Mouse (Mus musculus) neural tube, embryonic 12.5 days (tissue): Measurements from ENCODE around the gene Pik3cd. TPM values are rescaled to one million over a fixed set of nuclear protein-coding genes. Genes with fewer than 3 reads are reported as not detected.

Experiments used
- ATAC-seq: fragments of 200-750 bp; cut with Nextera tagmentation; 2 replicates; pipeline ENCODE4 v1.8.0; 2017; ENCODE audit warnings: low read depth, mild to moderate bottlenecking, moderate TSS enrichment, moderate library complexity; ENCODE audit not compliant: low FRiP score
- H3K27ac ChIP-seq: fragments of 300-500 bp; sonication (generic); 2 replicates; pipeline ENCODE4 v1.5.1; 2016
- H3K27me3 ChIP-seq: fragments of 300-500 bp; sonication (generic); replicated peaks from 2 replicates; pipeline ENCODE4 v1.6.1; 2016; ENCODE audit warnings: mild to moderate bottlenecking
- H3K36me3 ChIP-seq: fragments of 300-500 bp; sonication (generic); 2 replicates; pipeline ENCODE4 v1.6.1; 2016; ENCODE audit warnings: mild to moderate bottlenecking
- H3K4me1 ChIP-seq: fragments of 300-500 bp; sonication (generic); 2 replicates; pipeline ENCODE4 v1.6.1; 2016
- H3K4me2 ChIP-seq: fragments of 300-500 bp; sonication (generic); replicated peaks from 2 replicates; pipeline ENCODE4 v1.6.1; 2016; ENCODE audit warnings: mild to moderate bottlenecking
- H3K4me3 ChIP-seq: fragments of 300-500 bp; sonication (generic); 2 replicates; pipeline ENCODE4 v1.5.1; 2016
- H3K9ac ChIP-seq: fragments of 300-500 bp; sonication (generic); 2 replicates; pipeline ENCODE4 v1.6.1; 2016; ENCODE audit warnings: mild to moderate bottlenecking
- H3K9me3 ChIP-seq: fragments of 300-500 bp; sonication (generic); 2 replicates; pipeline ENCODE4 v1.6.1; 2016; ENCODE audit warnings: mild to moderate bottlenecking
- WGBS: fragments of 180-500 bp; shearing (Covaris S2); methylation state at CpG from one replicate; pipeline ENCODE4 v1.1.7; 2016; 5-methylcytosine and 5-hydroxymethylcytosine counted together
- polyA plus RNA-seq: library from polyadenylated mRNA; unstranded; fragments of >200 nt; fragmentation: Nextera tagmentation; extraction: Ambion mirVana; gene quantifications from 2 replicates; pipeline ENCODE4 v1.2.1, GENCODE M21; 2016

Pik3cd gene
- polyA plus RNA-seq, 1 experiment from 2014 or later: 22.9 TPM

- Histone ChIP-seq H3K4me3 (peak overlapping the region; percentile 63), H3K27me3 (peaks cover 6% of the 10 kb centered on the region; the same call in 1 of the 2 replicates), H3K4me1 (peaks cover 12% of the 10 kb centered on the region; the same call in 1 of the 2 replicates), H3K9me3 (no peaks in the 10 kb centered on the region), H3K27ac (peak overlapping the region; percentile 57; the same call in 1 of the 2 replicates), H3K9ac (peak overlapping the region; percentile 70), H3K36me3 (peaks cover 11% of the 10 kb centered on the region; the same call in 1 of the 2 replicates), H3K4me2 (peak overlapping the region; percentile 92)
- 1% methylated on average over 60 of the region's 60 CpGs for WGBS
- peak; percentile 97 for ATAC-seq
Observed at GRCm38 (mm10) chr4:149675378-149676261, 26.8 kb downstream of the Pik3cd start.

DNA sequence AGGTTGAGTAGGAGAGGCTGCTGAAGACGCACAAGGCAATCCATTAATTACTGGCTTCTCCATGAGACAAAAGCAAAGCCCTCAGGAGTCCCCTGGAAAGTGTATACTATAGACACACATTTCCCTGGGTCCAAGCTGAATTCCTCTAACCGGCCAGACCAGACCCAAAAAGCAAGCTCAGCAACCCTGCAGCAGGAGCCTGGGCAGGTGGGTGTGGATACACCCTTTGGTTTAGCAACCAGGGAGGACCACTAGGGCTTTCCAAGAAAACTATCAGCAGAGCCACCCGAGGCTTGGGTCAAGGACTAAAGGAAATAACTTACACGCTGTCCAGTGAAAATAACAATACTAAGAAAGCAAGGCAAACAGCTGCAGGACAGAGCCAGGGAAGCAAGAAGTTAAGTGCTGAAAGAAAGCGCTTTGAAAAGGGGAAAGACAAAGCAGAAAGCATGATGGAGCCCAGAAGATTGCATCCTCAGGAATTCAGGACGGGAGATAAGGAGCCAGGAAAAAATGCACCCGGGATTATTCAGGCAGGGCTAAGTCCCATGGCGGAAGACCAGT is 27.5 kb downstream of the Pik3cd start:
- peak overlapping the region; percentile 92 for H3K4me2 ChIP-seq
- WGBS: 10% methylated on average over 8 of the region's 8 CpGs
- H3K4me3 ChIP-seq: peak overlapping the region; percentile 63
- H3K36me3 ChIP-seq: peaks cover 11% of the 10 kb centered on the region; the same call in 1 of the 2 replicates
- ATAC-seq: no peak
- peaks cover 12% of the 10 kb centered on the region; the same call in 1 of the 2 replicates for H3K4me1 ChIP-seq
- H3K9me3 ChIP-seq: no peaks in the 10 kb centered on the region
- peaks cover 6% of the 10 kb centered on the region; the same call in 1 of the 2 replicates for H3K27me3 ChIP-seq
- peak overlapping the region; percentile 70 for H3K9ac ChIP-seq
- no peak overlapping the region for H3K27ac ChIP-seq

- no peaks in the 10 kb centered on the region for H3K9me3 ChIP-seq
- peaks cover 11% of the 10 kb centered on the region; the same call in 1 of the 2 replicates for H3K36me3 ChIP-seq
- no peak overlapping the region for H3K9ac ChIP-seq
- H3K27ac ChIP-seq: no peak overlapping the region
- WGBS: 94% methylated on average over 5 of the region's 5 CpGs
- no peak for ATAC-seq
- H3K4me3 ChIP-seq: no peak overlapping the region
- peaks cover 6% of the 10 kb centered on the region; the same call in 1 of the 2 replicates for H3K27me3 ChIP-seq
- H3K4me2 ChIP-seq: no peak overlapping the region
- H3K4me1 ChIP-seq: peaks cover 12% of the 10 kb centered on the region; the same call in 1 of the 2 replicates
Observed at GRCm38 (mm10) chr4:149672747-149673146, 29.6 kb downstream of the Pik3cd start.

- Histone ChIP-seq H3K4me3 (no peak overlapping the region), H3K27ac (no peak overlapping the region), H3K9ac (no peak overlapping the region), H3K9me3 (no peaks in the 10 kb centered on the region), H3K27me3 (peaks cover 6% of the 10 kb centered on the region; the same call in 1 of the 2 replicates), H3K4me1 (peaks cover 7% of the 10 kb centered on the region; the same call in 1 of the 2 replicates), H3K36me3 (peaks cover 11% of the 10 kb centered on the region; the same call in 1 of the 2 replicates), H3K4me2 (no peak overlapping the region)
- no peak for ATAC-seq
- 96% methylated on average over 6 of the region's 6 CpGs for WGBS
Observed at GRCm38 (mm10) chr4:149671175-149671574, 31.2 kb downstream of the Pik3cd start.

DNA sequence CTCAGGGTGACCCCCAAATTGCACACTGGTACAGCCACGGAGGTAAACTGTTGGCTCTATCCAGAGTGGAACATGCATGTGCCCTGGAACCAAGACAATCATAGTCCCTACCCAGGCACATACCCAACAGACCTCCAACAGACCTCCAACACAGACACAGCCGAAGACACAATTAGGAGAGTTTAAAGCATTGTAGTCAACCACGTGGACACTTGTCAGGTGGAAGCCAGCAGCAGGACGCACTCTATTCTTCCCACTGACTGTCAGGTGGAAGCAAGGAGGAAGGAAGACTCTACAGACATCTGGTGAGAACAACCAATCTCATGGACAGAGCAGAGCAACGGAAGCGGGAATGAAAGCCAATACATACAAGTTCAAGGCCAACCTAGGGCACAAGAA is 36.7 kb downstream of the Pik3cd start:
- Histone ChIP-seq H3K4me2 (no peak overlapping the region), H3K27ac (no peak overlapping the region), H3K36me3 (peaks cover 6% of the 10 kb centered on the region; the same call in 1 of the 2 replicates), H3K4me3 (no peak overlapping the region), H3K9ac (no peak overlapping the region), H3K27me3 (no peaks in the 10 kb centered on the region), H3K4me1 (no peaks in the 10 kb centered on the region), H3K9me3 (no peaks in the 10 kb centered on the region)
- 89% methylated on average over 6 of the region's 6 CpGs for WGBS
- ATAC-seq: no peak

DNA sequence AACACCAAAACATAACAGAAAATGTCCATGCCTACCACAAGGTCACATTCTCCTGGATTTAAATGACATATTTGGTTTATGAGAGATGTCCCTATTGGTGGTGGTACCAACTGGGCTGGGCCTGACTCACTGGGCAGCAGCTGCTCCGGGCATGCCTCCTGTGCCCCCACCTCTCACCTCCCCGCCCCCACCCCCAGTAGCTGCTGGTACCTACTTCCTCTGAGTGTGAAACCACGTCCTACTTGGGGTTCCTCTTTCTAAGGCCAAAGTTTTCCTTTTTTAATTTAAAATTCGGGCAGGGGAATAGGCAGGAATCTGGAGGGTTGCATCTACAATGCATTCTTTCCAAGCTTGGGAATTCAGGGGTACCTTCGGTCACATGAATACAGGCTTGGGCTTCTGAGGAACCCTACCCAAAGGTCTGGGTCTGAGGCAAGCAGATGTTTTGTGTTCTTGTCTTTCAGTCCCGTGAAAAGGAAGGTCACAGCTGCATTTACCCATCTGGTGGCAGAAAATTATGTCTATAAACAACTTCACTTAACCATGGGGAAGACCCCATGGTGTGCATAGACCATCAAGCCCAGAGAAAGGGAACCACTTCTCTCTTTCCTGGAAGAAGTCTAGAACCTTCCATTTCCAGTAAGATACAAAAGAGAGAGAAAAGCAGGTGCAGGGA is 37.2 kb downstream of the Pik3cd start:
- no peak overlapping the region for H3K9ac ChIP-seq
- ATAC-seq: no peak
- no peak overlapping the region for H3K4me3 ChIP-seq
- H3K9me3 ChIP-seq: no peaks in the 10 kb centered on the region
- no peak overlapping the region for H3K4me2 ChIP-seq
- peaks cover 6% of the 10 kb centered on the region; the same call in 1 of the 2 replicates for H3K36me3 ChIP-seq
- no peaks in the 10 kb centered on the region for H3K4me1 ChIP-seq
- WGBS: 81% methylated on average over 6 of the region's 6 CpGs
- H3K27ac ChIP-seq: no peak overlapping the region
- no peaks in the 10 kb centered on the region for H3K27me3 ChIP-seq

DNA sequence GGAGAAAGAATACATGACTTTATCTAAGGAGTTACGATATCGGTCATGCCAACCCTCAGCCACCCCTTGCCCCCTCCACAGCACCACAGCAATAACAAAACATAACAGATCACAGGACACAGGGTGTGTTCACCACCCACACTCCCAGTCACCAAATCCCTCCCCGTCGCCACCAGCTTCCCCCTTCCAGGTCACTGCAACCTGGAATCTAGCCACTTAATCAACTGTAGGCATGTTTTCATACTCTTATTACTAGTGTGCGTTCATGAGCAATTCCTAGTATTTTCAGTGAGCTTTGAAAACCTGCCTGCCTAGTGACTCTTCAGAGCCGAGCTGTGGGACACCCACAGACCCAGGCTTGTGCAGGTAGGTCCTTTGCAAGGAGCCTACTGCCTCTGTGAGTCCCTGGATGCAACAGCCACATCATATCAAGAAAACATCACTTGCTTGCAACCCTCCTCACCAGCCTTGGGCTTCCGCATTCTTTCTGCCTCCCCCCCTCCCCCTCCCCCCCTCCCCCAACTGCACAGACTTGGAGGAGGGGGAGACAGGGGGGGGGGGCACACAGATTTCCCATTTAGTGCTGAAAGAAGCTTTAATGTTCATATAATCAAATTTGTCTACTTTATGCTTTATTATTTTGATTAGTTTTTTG is 38.4 kb downstream of the Pik3cd start:
- H3K27ac ChIP-seq: no peak overlapping the region
- peaks cover 16% of the 10 kb centered on the region for H3K36me3 ChIP-seq
- no peak overlapping the region for H3K4me3 ChIP-seq
- H3K4me1 ChIP-seq: no peaks in the 10 kb centered on the region
- H3K9ac ChIP-seq: no peak overlapping the region
- no peak overlapping the region for H3K4me2 ChIP-seq
- WGBS: 86% methylated on average over 7 of the region's 7 CpGs
- no peaks in the 10 kb centered on the region for H3K9me3 ChIP-seq
- H3K27me3 ChIP-seq: no peaks in the 10 kb centered on the region
- ATAC-seq: no peak

- Histone ChIP-seq H3K4me1 (no peaks in the 10 kb centered on the region), H3K9me3 (no peaks in the 10 kb centered on the region), H3K27ac (no peak overlapping the region), H3K4me3 (no peak overlapping the region), H3K27me3 (no peaks in the 10 kb centered on the region), H3K4me2 (no peak overlapping the region), H3K9ac (no peak overlapping the region), H3K36me3 (peaks cover 31% of the 10 kb centered on the region)
- WGBS: 91% methylated on average over 14 of the region's 14 CpGs
- no peak for ATAC-seq
Observed at GRCm38 (mm10) chr4:149661967-149662589, 40.3 kb downstream of the Pik3cd start.

GRCm38 (mm10) chr4:149660598-149660997 is 41.8 kb downstream of the Pik3cd start:
- ATAC-seq: no peak
- no peaks in the 10 kb centered on the region for H3K4me1 ChIP-seq
- no peak overlapping the region for H3K4me3 ChIP-seq
- H3K36me3 ChIP-seq: peaks cover 40% of the 10 kb centered on the region
- H3K27me3 ChIP-seq: no peaks in the 10 kb centered on the region
- no peak overlapping the region for H3K27ac ChIP-seq
- no peak overlapping the region for H3K9ac ChIP-seq
- no peak overlapping the region for H3K4me2 ChIP-seq
- 84% methylated on average over 7 of the region's 7 CpGs for WGBS
- H3K9me3 ChIP-seq: no peaks in the 10 kb centered on the region

DNA sequence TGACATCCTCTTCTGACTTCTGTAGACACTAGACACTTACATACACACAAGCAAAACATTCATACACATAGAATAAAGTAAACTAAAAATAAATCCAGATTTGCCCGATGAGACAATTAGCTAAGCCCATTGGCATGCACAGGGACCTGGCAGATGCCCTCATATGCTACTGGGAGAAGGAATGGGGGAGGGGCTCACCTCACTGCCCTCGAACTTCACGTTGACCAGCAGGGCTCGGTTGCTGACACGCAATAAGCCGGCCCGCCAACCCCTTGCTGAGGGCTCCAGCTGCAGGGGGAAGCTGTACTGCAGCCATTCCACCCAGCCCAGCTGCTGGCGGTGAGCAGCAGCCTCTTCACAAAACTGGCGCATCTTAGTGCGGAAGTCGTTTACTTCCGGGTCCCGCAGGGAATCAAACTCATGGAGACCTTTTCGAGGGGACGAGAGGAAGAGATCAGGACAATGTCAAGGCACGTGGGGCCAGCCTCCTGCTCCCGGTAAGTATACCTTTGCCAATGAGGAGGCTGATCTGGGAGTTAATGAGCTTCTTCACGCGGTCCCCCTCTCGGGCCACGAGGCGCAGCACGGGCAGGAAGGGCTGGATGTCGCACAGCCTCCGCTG is 42.8 kb downstream of the Pik3cd start:
- Histone ChIP-seq H3K27ac (no peak overlapping the region), H3K4me3 (no peak overlapping the region), H3K4me1 (no peaks in the 10 kb centered on the region), H3K9me3 (no peaks in the 10 kb centered on the region), H3K36me3 (peaks cover 49% of the 10 kb centered on the region), H3K4me2 (no peak overlapping the region), H3K9ac (no peak overlapping the region), H3K27me3 (no peaks in the 10 kb centered on the region)
- no peak for ATAC-seq
- 78% methylated on average over 25 of the region's 25 CpGs for WGBS

DNA sequence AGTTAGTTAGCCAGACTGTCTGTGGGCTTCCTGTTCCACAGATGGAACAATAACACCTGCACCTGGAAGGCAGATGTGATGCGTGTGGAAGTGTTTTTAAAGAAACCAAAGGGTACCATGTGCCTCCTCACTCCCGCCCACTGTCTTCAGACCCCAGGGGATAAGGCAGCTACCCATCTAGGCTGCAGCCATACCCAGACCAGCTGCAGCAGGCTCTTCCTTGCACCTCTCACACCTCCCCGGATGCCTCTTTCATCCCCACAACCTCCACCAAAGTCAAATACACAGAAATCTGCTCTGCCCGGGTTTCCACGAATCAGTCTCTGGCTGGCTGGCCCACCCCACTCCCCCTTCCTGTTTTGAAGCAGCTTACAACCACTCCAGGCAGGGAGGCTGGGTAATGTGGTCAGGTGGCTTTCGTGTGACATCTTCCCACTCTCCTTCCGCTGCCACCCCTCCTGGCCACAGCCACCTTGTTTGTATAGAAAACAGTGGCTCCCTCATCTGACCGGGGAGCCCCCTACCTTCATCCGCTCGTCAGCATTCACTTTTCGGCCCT is 44.4 kb downstream of the Pik3cd start:
- no peaks in the 10 kb centered on the region for H3K4me1 ChIP-seq
- no peak overlapping the region for H3K9ac ChIP-seq
- no peak overlapping the region for H3K4me3 ChIP-seq
- H3K27me3 ChIP-seq: no peaks in the 10 kb centered on the region
- H3K27ac ChIP-seq: no peak overlapping the region
- no peaks in the 10 kb centered on the region for H3K9me3 ChIP-seq
- peaks cover 66% of the 10 kb centered on the region for H3K36me3 ChIP-seq
- WGBS: 81% methylated on average over 11 of the region's 11 CpGs
- no peak overlapping the region for H3K4me2 ChIP-seq
- ATAC-seq: no peak
